Mouse (Mus musculus): Measurements from ENCODE around the gene Tbl3. TPM values are rescaled to one million over a fixed set of nuclear protein-coding genes. Genes with fewer than 3 reads are reported as not detected.
"Not testable (repeated sequence)": the region's sequence is repeated elsewhere in the genome, so short reads cannot be mapped to it uniquely, and the experiment has no call there.

Tbl3 gene
- total RNA-seq, 2 experiments from 2014 or later = 15.1 to 16.1 TPM

GRCm38 (mm10) chr17:24667416-24667815, 40.0 kb downstream of the Tbl3 start:
- DNase-seq = peak in 1 of 2 experiments; percentile 34
- intact Hi-C loops (cut with DNase I) = no loop called here

GRCm38 (mm10) chr17:24667011-24667410, 40.4 kb downstream of the Tbl3 start:
- DNase-seq; intact Hi-C loops (cut with DNase I): not testable (repeated sequence)

- DNase-seq = no peak
Observed at GRCm38 (mm10) chr17:24658017-24658758, 49.3 kb downstream of the Tbl3 start, which contains the start of gene Npw. Gene Npw (minus strand): TSS chr17:24658457.

GRCm38 (mm10) chr17:24654969-24655368, 52.5 kb downstream of the Tbl3 start:
- intact Hi-C loops (cut with DNase I) = loop anchor here (5.0 kb wide), 1 partner anchor 123 kb away; the partner anchor contains the start of gene Rab26
- DNase-seq = no peak

More at GRCm38 (mm10) chr17:24658017-24658758, 49.3 kb downstream of the Tbl3 start, which contains the start of gene Npw:
- intact Hi-C loops (cut with DNase I) = loop anchor here (5.0 kb wide), 1 partner anchor 126 kb away; the partner anchor contains the start of gene Rab26

GRCm38 (mm10) chr17:24653967-24654710, 53.3 kb downstream of the Tbl3 start:
- DNase-seq = peak; percentile 58 to 59
- intact Hi-C loops (cut with DNase I) = no loop called here

- DNase-seq = no peak
- intact Hi-C loops (cut with DNase I) = loop anchor here (2.0 kb wide), 1 partner anchor 23 kb away; no protein-coding TSS in a partner anchor
Observed at GRCm38 (mm10) chr17:24651835-24652234, 55.6 kb downstream of the Tbl3 start.

GRCm38 (mm10) chr17:24650766-24651165, 56.7 kb downstream of the Tbl3 start:
- DNase-seq = no peak
- intact Hi-C loops (cut with DNase I) = loop anchor here (2.0 kb wide), 1 partner anchor 22 kb away; no protein-coding TSS in a partner anchor

- peak in 1 of 2 experiments; percentile 40 for DNase-seq
- intact Hi-C loops (cut with DNase I) = loop anchor here (2.0 kb wide), 1 partner anchor 21 kb away; no protein-coding TSS in a partner anchor
Observed at GRCm38 (mm10) chr17:24650070-24650616, 57.3 kb downstream of the Tbl3 start, which contains the start of gene Slc9a3r2. Gene Slc9a3r2 (minus strand): TSS chr17:24650327.

- intact Hi-C loops (cut with DNase I) = loop anchor here (2.0 kb wide), 1 partner anchor 21 kb away; no protein-coding TSS in a partner anchor
- DNase-seq = peak in 1 of 2 experiments; percentile 43
Observed at GRCm38 (mm10) chr17:24649581-24650069, 57.8 kb downstream of the Tbl3 start.

- DNase-seq = no peak
- intact Hi-C loops (cut with DNase I) = no loop called here
Observed at GRCm38 (mm10) chr17:24648731-24649377, 58.6 kb downstream of the Tbl3 start.

Other genes with a start within 250 kb of the Tbl3 start
- gene E4f1, start 237.3 kb downstream of the Tbl3 start, total RNA-seq (2021) = 10 to 100 TPM in 1 of 2 experiments, 1 to 10 TPM in 1; 9.5 to 11.7 TPM
- 10 to 100 TPM; 50.7 to 54.6 TPM for gene Pgp, start 237.3 kb downstream of the Tbl3 start, total RNA-seq (2021)
- under 1 TPM in 1 of 2 experiments, not detected in 1; 0.26 TPM for gene Bricd5, start 233.8 kb downstream of the Tbl3 start, total RNA-seq (2021)
- 10 to 100 TPM; 11.9 to 12.1 TPM for gene Mlst8, start 228.6 kb downstream of the Tbl3 start, total RNA-seq (2021)
- under 1 TPM; 0.05 TPM for gene Caskin1, start 219.1 kb downstream of the Tbl3 start, total RNA-seq (2021)
- 10 to 100 TPM; 23.7 to 30.2 TPM for gene Traf7, start 179.7 kb downstream of the Tbl3 start, total RNA-seq (2021)
- under 1 TPM in 1 of 2 experiments, not detected in 1; 0.20 TPM for gene Rab26, start 173.4 kb downstream of the Tbl3 start, total RNA-seq (2021)
- gene Pkd1, start 157.8 kb downstream of the Tbl3 start, total RNA-seq (2021) = 10 to 100 TPM; 19.8 to 20.3 TPM
- 10 to 100 TPM; 74.9 to 76.8 TPM for gene Tsc2, start 75.0 kb downstream of the Tbl3 start, total RNA-seq (2021)
- 1 to 10 TPM; 2.3 TPM for gene Nthl1, start 75.0 kb downstream of the Tbl3 start, total RNA-seq (2021)
- 10 to 100 TPM; 27.1 to 36.9 TPM for gene Slc9a3r2, start 57.3 kb downstream of the Tbl3 start, total RNA-seq (2021)
- gene Npw, start 49.2 kb downstream of the Tbl3 start, total RNA-seq (2021) = not detected
- 10 to 100 TPM; 18.0 to 18.5 TPM for gene Zfp598, start 38.0 kb downstream of the Tbl3 start, total RNA-seq (2021)
- not detected for gene Syngr3, start 17.7 kb downstream of the Tbl3 start, total RNA-seq (2021)
- gene Gfer, start 11.5 kb downstream of the Tbl3 start, total RNA-seq (2021) = 10 to 100 TPM; 30.3 to 33.3 TPM
- gene Noxo1, start 11.4 kb downstream of the Tbl3 start, total RNA-seq (2021) = 1 to 10 TPM in 1 of 2 experiments, under 1 TPM in 1; 0.47 to 1.4 TPM
- gene Rnf151, start 10.4 kb upstream of the Tbl3 start, total RNA-seq (2021) = not detected
- 100 to 1,000 TPM; 500 to 582 TPM for gene Rps2, start 10.5 kb upstream of the Tbl3 start, total RNA-seq (2021)
- 100 to 1,000 TPM; 420 to 464 TPM for gene Ndufb10, start 16.8 kb upstream of the Tbl3 start, total RNA-seq (2021)
- gene Rpl3l, start 20.2 kb upstream of the Tbl3 start, total RNA-seq (2021) = 100 to 1,000 TPM; 743 to 791 TPM
- 100 to 1,000 TPM; 192 to 205 TPM for gene Msrb1, start 29.0 kb upstream of the Tbl3 start, total RNA-seq (2021)
- not detected for gene Hs3st6, start 45.3 kb upstream of the Tbl3 start, total RNA-seq (2021)
- gene Meiob, start 96.6 kb upstream of the Tbl3 start, total RNA-seq (2021) = not detected
- 10 to 100 TPM; 66.0 to 77.0 TPM for gene Hagh, start 132.5 kb upstream of the Tbl3 start, total RNA-seq (2021)
- 10 to 100 TPM; 40.3 to 42.1 TPM for gene Fahd1, start 142.7 kb upstream of the Tbl3 start, total RNA-seq (2021)
- 1 to 10 TPM; 3.3 to 3.8 TPM for gene Igfals, start 158.3 kb upstream of the Tbl3 start, total RNA-seq (2021)
- gene Nubp2, start 178.7 kb upstream of the Tbl3 start, total RNA-seq (2021) = 10 to 100 TPM; 10.0 TPM
- 10 to 100 TPM; 25.4 to 31.0 TPM for gene Spsb3, start 179.0 kb upstream of the Tbl3 start, total RNA-seq (2021)
- gene Eme2, start 187.4 kb upstream of the Tbl3 start, total RNA-seq (2021) = 10 to 100 TPM in 1 of 2 experiments, 1 to 10 TPM in 1; 9.3 to 10.2 TPM
- gene Mrps34, start 187.5 kb upstream of the Tbl3 start, total RNA-seq (2021) = 10 to 100 TPM; 84.6 to 90.2 TPM
- 10 to 100 TPM; 10.3 to 11.7 TPM for gene Nme3, start 188.8 kb upstream of the Tbl3 start, total RNA-seq (2021)
- gene Mapk8ip3, start 229.3 kb upstream of the Tbl3 start, total RNA-seq (2021) = 10 to 100 TPM; 16.2 to 24.4 TPM